Mouse (Mus musculus): Measurements from ENCODE around the gene Dnah7a.

GRCm38 (mm10) chr1:53613486-53613885 lies 93.1 kb downstream of the Dnah7a start:
- TF ChIP-seq CTCF (IDR thresholded peaks at IDR 0.05; ENCODE audit: low read depth): no peak
- TF ChIP-seq EP300 (optimal IDR thresholded peaks at IDR 0.05): no peak
